Mouse (Mus musculus) CD4-positive, CD25-positive, alpha-beta regulatory T cell, adult 2 months (primary cell): ENCODE measurements around the gene Fmnl2.

Experiments used
- DNase-seq: peaks from one replicate; pipeline ENCODE4 v3.0.0-alpha.2; 2012; ENCODE audit warnings: low read depth, low spot score

Fmnl2 gene

GRCm38 (mm10) chr2:53105408-53105807 is 247.7 kb downstream of the Fmnl2 start:
- no peak for DNase-seq

DNA sequence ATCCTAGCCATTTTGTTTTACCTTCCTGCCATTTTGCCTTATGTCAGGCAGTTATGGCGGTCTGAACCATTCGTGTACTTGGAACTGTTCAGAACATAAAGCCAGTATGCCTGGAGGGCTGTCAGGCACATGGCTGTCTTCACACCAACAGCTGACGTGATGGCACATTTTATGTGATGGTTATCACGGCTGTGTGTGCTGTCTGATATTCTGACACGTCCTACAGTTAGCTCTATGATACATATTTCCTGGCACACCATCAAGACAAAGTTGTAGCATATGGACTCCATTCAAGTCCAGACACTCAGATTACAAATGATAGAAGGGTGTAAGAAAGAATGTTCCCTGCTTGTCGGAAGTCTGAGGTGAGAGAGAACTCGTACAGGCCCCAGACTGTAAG is 248.4 kb downstream of the Fmnl2 start:
- DNase-seq, result no peak

GRCm38 (mm10) chr2:53106472-53106871 is 248.8 kb downstream of the Fmnl2 start:
- no peak for DNase-seq

DNA sequence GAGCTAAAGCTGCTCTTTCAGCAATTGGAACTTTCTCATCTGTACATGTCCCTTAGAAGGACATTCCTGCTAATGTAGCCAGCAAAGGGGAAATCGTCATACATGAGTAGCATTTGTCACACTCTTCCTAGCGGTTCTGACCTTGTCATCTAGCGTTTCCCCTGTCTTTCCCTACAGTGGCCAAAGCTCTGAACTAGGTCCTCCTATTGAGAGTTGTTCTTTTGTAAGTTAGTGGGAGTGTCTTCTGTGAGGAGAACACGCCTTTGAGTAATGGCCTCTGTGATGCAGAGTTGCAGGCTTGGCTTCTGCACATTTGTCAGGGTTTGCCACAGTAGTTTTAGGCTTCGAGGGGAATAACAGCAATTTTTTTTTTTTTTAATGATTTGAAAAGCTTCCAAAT is 250.9 kb downstream of the Fmnl2 start:
- DNase-seq, result no peak

DNA sequence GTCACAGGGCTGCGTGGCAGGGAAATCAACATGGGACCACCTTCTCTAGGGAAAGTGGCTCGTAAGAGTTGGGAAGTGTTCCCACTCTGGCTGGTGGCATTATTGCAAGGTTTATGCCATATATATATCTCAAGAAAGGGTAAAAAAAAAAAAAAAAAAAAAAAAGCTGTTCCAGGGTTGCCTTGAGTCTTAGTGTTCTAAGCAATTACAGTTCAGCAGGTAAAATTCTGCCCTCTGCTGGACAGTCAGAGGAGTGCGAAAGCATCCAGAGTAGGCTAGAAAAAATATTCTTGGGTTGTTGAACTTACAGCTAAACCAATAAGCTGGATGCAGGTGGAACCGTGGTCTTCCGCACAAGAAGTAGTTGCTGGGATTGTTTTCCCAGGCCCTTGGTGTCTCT is 264.1 kb downstream of the Fmnl2 start:
- DNase-seq, result peak; percentile 63

DNA sequence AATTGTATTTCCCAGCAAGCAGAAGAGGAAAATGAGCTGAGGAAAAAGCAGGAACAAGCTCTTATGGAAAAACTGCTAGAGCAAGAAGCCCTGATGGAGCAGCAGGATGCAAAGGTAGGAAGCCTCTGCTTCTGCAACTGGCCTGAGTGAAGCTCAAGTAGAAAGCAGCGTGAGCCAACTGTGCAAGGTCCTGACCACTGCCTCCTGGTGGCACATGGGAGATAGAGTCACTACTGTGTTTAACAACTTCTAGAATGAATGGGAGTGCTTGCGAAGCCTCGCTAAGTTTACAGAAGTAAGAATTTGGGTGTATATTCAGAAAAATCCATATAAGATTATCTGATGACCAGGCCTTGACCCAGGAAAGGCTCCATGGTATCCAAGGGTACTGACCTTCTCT is 268.3 kb downstream of the Fmnl2 start:
- peak; percentile 24 for DNase-seq

- no peak for DNase-seq
Observed at GRCm38 (mm10) chr2:53129070-53129469, 271.4 kb downstream of the Fmnl2 start.

DNA sequence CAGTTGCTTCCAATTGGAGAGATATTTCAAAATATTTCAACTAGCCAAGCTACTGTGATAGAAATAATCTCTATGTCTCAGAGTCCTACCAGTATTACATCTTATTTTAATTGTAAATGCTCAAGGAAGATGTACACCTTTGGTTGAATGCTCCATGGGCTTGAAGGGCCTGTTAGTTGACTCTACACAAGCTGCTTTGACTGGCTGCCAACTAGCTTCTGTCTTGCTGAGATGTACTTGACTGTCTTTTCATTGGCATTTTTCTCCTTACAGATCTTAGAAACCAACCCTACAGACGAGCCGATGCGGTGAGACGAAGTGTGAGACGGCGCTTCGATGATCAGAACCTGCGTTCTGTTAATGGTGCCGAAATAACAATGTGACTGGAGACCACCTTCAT is 273.9 kb downstream of the Fmnl2 start:
- no peak for DNase-seq

GRCm38 (mm10) chr2:53146852-53147251 is 289.2 kb downstream of the Fmnl2 start:
- DNase-seq, result no peak

DNA sequence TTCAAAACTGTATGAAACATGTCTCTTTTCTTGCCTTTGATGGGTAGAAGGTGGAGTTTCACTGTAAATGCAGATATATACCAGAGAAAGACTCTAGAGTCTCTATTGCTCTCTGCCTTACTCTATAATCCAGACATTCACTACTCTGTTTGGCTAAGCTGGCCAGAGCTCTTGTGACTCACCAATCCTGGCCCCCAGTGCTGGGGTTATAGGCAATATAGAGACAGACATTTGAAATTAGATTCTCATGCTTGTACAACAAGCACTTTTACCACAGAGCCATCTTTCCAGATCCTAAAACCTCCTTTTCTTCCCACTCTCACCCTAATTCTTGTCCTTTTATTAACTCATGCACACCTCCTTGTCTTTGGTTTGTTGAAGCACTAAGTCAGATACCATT is 316.3 kb downstream of the Fmnl2 start:
- no peak for DNase-seq

DNA sequence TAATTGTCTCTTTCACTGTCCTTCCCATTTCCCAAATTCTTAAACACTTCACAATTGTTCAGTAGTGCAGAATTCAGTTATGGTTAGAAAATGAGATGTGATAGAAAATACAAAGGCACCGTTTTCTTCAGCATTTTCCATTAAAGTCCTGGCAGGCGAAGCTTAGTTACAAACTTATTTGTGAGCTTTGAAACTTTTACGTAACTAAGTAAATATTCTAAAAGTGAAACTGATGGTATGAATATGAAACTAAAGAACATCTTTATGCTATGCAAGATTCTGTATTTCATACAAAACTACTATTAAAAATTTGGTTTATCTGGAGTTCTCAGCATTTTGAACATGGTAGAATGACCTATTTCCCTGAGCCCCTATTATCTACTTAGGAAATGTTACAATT is 321.3 kb downstream of the Fmnl2 start:
- no peak for DNase-seq

- no peak for DNase-seq
Observed at GRCm38 (mm10) chr2:53179876-53180275, 322.2 kb downstream of the Fmnl2 start.
